Mouse (Mus musculus) ES-Bruce4 (cell line): Measurements from ENCODE around the gene Supt4a.
A peak's percentile ranks its signal among the peaks of the same experiment; 100 is the strongest.

Source experiments
- CTCF ChIP-seq: IDR thresholded peaks from one replicate; pipeline ENCODE4 v1.8.1; 2011; ENCODE audit warnings: low read depth, low read length
- POLR2A ChIP-seq: IDR thresholded peaks from one replicate; pipeline ENCODE4 v1.8.1; 2011; ENCODE audit warnings: low read length; ENCODE audit not compliant: insufficient read depth

GRCm38 (mm10) chr11:87770989-87771388 lies 33.6 kb downstream of the Supt4a start:
- TF ChIP-seq CTCF = peak; percentile 88
- TF ChIP-seq POLR2A = no peak
